Mouse (Mus musculus): ENCODE measurements at regions not wholly inside any gene's neighbourhood (a gene's known extent, or its start where the extent isn't known, plus 50 kb on each side); places are given as distances from the start of the nearest gene placed in this dataset.

DNA sequence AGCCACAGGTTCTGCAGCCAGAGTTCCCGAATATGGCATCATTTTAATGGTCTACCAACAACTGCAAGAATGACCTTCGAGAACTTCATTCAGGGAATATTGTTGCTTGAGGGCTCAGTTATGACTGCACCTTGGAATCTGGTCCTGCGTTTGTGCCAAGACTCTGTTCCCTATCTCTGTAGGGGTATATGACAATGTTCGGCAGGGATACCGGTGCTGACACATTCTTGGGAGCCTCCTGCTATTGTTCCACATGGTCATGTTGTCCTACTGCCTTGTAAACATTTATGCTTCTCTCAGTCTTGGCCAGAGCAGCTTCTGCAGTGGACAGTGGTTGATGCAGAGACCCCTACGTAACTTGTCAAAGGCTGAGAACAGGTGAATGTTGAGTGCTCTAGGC, 216.8 kb upstream of the Stt3b start:
- Histone ChIP-seq H3K4me1 (replicated peaks) (peaks cover 9% of the 10 kb centered on the region), H3K9ac (no peak overlapping the region), H3K4me2 (no peak overlapping the region), H3K4me3 (no peak overlapping the region), H3K27me3 (no peaks in the 10 kb centered on the region), H3K27ac (replicated peaks) (no peak overlapping the region), H3K9me3 (no peaks in the 10 kb centered on the region), H3K36me3 (no peaks in the 10 kb centered on the region)
- WGBS: 94% methylated on average over 6 of the region's 6 CpGs
- no peak for ATAC-seq (ENCODE audit: low FRiP score, low read depth)

DNA sequence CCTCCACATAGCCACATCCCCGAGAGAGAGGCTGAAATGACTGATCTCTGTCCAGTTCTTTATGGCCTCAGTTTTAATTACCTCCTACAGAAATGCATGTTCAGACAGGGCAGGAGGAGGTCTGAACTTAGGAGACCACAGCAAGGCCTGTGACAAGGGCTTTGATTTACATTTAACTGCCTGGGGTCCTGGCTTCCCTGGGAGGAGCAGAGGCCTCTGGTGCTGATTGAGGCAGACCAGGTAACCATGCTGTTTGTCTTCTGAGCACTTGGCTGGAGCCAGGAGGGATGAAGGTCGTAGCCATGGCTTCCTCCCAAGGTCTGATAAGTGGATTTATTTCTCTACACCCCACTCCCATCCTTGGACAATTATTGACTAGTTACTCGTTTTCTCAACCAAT, 224.0 kb upstream of the Stt3b start:
- Histone ChIP-seq H3K27me3 (no peaks in the 10 kb centered on the region), H3K4me2 (no peak overlapping the region), H3K4me1 (replicated peaks) (no peaks in the 10 kb centered on the region), H3K27ac (replicated peaks) (no peak overlapping the region), H3K9me3 (no peaks in the 10 kb centered on the region), H3K36me3 (no peaks in the 10 kb centered on the region), H3K4me3 (no peak overlapping the region), H3K9ac (no peak overlapping the region)
- 48% methylated on average over 3 of the region's 3 CpGs for WGBS
- no peak for ATAC-seq (ENCODE audit: low FRiP score, low read depth)

DNA sequence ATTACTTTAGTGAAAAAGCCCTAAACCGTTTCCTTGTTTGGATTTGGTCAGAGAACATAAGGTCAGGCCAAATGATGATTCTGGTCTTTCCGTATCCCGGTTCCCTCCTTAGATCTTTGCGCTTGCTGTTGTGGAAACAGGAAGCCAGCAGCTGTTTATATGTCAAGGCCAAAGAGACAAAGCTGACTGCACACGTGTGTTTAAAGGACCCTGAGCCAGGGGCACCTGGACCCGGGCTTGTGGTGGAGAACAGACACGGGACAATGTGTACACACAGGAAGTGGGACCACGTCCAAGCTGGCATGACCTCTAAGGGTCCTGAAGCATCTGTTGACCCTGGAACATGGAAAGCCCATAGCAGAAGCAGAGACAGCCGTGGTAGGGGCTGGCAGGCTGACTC, 233.4 kb upstream of the Stt3b start:
- no peaks in the 10 kb centered on the region for H3K36me3 ChIP-seq
- H3K4me3 ChIP-seq: no peak overlapping the region
- H3K27ac ChIP-seq (replicated peaks): no peak overlapping the region
- H3K9me3 ChIP-seq: no peaks in the 10 kb centered on the region
- no peak overlapping the region for H3K4me2 ChIP-seq
- ATAC-seq (ENCODE audit: low FRiP score, low read depth): no peak
- 79% methylated on average over 9 of the region's 9 CpGs for WGBS
- no peak overlapping the region for H3K9ac ChIP-seq
- H3K27me3 ChIP-seq: no peaks in the 10 kb centered on the region
- peaks cover 11% of the 10 kb centered on the region; the same call in 1 of the 2 replicates for H3K4me1 ChIP-seq (replicated peaks)

DNA sequence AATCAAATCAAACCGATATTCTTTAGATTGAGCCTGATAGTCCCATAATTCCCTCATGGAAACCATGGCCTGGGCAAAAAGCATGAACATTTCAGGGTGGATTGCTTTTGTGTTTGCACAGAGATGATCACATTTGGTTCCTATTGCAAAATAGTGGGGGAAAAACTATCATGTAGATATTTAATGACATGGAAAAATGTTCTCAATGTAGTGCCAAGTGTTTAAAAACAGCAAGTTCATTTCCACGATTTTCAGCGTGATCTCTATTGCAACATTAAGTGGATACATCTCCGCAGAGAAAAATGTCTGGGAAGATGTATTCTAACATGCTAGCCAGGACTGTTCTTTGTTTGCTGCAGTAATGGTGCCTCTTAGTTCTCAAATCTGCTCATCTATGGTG, 235.0 kb upstream of the Stt3b start:
- Histone ChIP-seq H3K9ac (no peak overlapping the region), H3K36me3 (no peaks in the 10 kb centered on the region), H3K4me2 (no peak overlapping the region), H3K27ac (replicated peaks) (no peak overlapping the region), H3K4me3 (no peak overlapping the region), H3K27me3 (no peaks in the 10 kb centered on the region), H3K9me3 (no peaks in the 10 kb centered on the region), H3K4me1 (replicated peaks) (peaks cover 11% of the 10 kb centered on the region; the same call in 1 of the 2 replicates)
- WGBS: 81% methylated on average over 4 of the region's 4 CpGs
- ATAC-seq (ENCODE audit: low FRiP score, low read depth): no peak

DNA sequence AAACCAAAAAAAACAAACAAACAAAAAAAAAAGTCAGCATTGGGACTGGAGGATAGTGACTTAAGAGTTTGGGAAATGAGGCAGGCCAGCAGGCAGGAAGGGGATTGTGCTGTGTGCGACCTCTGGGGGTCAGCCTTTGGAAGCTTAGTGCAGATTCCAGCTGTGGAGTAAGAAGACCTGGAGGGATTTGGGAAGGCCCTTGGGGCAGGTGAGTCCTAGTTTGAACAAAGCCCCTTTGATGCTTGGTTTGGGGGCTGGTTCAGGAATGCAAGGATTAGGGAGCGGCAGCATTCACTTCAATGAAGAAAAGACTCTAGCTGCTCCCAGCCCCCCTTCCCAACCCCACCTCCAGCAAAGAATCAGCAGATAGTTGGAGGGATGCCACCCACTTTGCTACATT, 235.6 kb upstream of the Stt3b start:
- Histone ChIP-seq H3K4me2 (no peak overlapping the region), H3K27ac (replicated peaks) (no peak overlapping the region), H3K4me1 (replicated peaks) (peaks cover 11% of the 10 kb centered on the region; the same call in 1 of the 2 replicates), H3K9ac (no peak overlapping the region), H3K36me3 (no peaks in the 10 kb centered on the region), H3K4me3 (no peak overlapping the region), H3K27me3 (no peaks in the 10 kb centered on the region), H3K9me3 (no peaks in the 10 kb centered on the region)
- WGBS: 72% methylated on average over 2 of the region's 2 CpGs
- ATAC-seq (ENCODE audit: low FRiP score, low read depth): no peak

DNA sequence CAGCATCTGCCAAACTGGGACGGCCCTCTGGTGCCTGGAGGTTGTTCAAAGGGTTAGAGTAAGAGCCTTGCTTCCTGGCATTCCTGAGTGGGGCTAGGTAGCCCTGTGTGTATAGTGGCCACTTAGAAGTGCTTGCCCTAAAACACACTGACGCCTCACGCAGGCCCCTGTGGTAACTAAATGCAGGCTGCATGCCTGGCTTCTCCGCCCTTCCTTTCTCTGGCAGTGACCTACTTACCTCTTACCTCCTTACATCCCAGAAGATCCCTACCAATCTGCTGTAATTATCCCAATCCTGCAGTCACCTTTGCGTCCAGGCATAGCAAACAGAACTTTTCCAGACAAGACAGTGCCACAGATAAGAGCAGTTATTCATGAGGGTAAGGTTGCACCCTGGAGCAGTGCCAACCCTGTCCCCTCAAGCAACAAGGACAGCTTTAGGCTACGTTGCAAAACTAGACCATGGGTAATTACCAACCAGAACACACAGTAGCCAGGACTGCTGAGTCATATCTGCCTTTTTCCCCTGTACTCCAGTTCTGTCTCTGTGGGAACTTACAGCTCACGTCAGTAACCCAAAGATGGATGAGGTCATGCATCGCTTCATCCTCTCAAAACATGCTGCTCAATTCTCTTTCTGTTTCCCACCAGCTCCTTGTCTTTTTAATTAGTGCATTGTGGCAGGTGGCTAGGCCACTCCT, 237.6 kb upstream of the Stt3b start:
- H3K4me2 ChIP-seq: no peak overlapping the region
- H3K27me3 ChIP-seq: no peaks in the 10 kb centered on the region
- H3K27ac ChIP-seq (replicated peaks): no peak overlapping the region
- H3K4me3 ChIP-seq: no peak overlapping the region
- no peaks in the 10 kb centered on the region for H3K36me3 ChIP-seq
- no peak overlapping the region for H3K9ac ChIP-seq
- WGBS: 56% methylated on average over 8 of the region's 8 CpGs
- no peaks in the 10 kb centered on the region for H3K9me3 ChIP-seq
- H3K4me1 ChIP-seq (replicated peaks): peaks cover 11% of the 10 kb centered on the region; the same call in 1 of the 2 replicates
- no peak; the same call in 1 of the 2 replicates for ATAC-seq (ENCODE audit: low FRiP score, low read depth)

DNA sequence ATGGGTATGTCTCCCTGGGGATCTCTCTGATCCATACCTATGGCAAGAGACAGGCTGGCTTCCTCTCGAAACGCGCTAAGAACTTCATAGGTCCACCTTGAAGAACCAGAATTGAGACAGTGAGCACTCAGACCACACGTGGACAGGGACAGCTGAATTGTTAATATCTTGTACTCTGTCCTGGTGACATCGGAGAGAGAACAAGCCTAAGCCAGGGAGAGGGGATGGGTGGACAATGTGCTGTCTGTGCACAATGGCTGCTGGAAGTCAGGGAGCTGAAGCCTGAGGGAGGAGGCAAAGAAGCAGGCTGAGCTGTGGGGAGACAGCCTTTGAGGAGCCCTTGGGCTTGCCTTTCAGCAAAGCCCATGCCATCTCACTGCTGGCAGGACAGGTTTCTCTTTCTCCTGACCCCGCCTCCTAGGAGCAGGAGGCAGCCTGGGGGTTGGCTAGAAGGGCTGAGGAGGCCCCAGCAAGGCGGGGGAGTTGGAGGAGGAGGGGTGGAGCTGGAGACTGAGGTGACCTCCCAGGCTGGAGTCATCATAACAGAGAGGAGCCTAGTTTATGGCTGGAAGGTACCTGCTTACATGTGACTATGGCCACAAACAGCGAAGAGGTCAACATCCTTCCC, 238.6 kb upstream of the Stt3b start:
- no peaks in the 10 kb centered on the region for H3K36me3 ChIP-seq
- WGBS: 55% methylated on average over 8 of the region's 8 CpGs
- no peak overlapping the region for H3K9ac ChIP-seq
- H3K27ac ChIP-seq (replicated peaks): no peak overlapping the region
- no peaks in the 10 kb centered on the region for H3K27me3 ChIP-seq
- H3K4me3 ChIP-seq: no peak overlapping the region
- no peaks in the 10 kb centered on the region for H3K9me3 ChIP-seq
- peaks cover 11% of the 10 kb centered on the region; the same call in 1 of the 2 replicates for H3K4me1 ChIP-seq (replicated peaks)
- no peak overlapping the region for H3K4me2 ChIP-seq
- ATAC-seq (ENCODE audit: low FRiP score, low read depth): no peak

DNA sequence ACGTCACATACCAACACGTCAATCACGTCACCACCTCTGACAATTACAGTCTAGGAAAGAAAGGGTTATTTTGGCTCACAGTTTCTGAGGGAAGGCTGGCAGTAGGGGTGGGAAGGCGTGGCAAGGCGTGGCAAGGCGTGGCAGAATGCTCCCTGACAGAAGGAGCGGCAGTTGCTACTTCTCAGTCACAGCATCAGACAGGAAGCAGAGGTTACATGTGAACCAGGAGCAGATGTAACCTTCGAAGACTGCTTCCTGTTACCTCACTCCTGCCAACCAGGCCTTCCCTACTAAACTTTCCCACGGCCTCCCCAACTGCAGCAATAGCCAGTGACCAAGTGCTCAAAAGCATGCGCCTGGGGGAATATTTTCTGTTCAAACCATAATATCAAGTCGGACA, 240.9 kb upstream of the Stt3b start:
- peaks cover 11% of the 10 kb centered on the region; the same call in 1 of the 2 replicates for H3K4me1 ChIP-seq (replicated peaks)
- no peak overlapping the region for H3K27ac ChIP-seq (replicated peaks)
- H3K9ac ChIP-seq: no peak overlapping the region
- no peak overlapping the region for H3K4me2 ChIP-seq
- no peaks in the 10 kb centered on the region for H3K36me3 ChIP-seq
- ATAC-seq (ENCODE audit: low FRiP score, low read depth): no peak
- no peaks in the 10 kb centered on the region for H3K27me3 ChIP-seq
- H3K9me3 ChIP-seq: no peaks in the 10 kb centered on the region
- 92% methylated on average over 11 of the region's 11 CpGs for WGBS
- H3K4me3 ChIP-seq: no peak overlapping the region

DNA sequence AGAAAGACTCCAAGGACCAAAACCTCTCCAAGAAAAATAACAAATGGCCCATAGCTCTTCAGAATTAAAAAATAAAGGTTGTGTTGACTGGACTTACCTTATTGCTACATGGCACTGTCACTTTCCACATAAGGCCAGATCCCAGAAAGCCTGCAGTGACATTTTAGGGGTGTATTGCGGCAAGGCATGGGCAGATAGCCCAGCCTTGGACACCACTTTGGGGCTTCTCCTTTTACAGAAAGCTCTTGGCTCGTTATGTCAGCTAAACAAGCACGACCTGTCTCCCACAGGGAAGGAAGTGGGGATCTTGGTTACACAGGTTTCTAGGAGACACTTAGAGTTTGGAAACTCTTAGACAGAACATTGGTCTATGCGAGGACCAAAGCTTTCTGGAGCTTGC, 241.3 kb upstream of the Stt3b start:
- H3K9ac ChIP-seq: no peak overlapping the region
- no peaks in the 10 kb centered on the region for H3K9me3 ChIP-seq
- peaks cover 11% of the 10 kb centered on the region; the same call in 1 of the 2 replicates for H3K4me1 ChIP-seq (replicated peaks)
- no peak overlapping the region for H3K27ac ChIP-seq (replicated peaks)
- WGBS: 79% methylated on average over 4 of the region's 4 CpGs
- no peak for ATAC-seq (ENCODE audit: low FRiP score, low read depth)
- H3K4me2 ChIP-seq: no peak overlapping the region
- no peak overlapping the region for H3K4me3 ChIP-seq
- H3K27me3 ChIP-seq: no peaks in the 10 kb centered on the region
- no peaks in the 10 kb centered on the region for H3K36me3 ChIP-seq

DNA sequence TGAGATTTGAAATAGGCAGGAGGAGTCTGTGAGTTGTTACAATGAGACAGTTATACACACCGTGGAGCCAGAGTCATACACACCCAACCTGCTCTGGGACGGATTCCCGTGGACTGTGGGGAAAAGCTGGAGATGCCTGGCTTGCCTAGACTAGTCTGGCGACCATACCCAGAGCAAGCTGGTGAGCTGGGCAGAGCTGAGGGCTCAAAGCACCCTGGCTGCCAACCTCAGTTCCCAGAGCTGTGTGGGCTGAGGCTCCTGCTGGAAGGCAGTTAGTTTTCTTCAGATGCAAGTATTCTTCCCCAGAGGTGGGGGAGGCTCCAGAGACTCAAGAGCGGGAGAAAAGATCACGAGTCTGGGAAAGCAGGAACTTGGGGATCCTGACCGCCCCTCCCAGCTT, 247.9 kb upstream of the Stt3b start:
- Histone ChIP-seq H3K4me3 (no peak overlapping the region), H3K27me3 (no peaks in the 10 kb centered on the region), H3K4me1 (replicated peaks) (peaks cover 4% of the 10 kb centered on the region; the same call in 1 of the 2 replicates), H3K4me2 (no peak overlapping the region), H3K36me3 (no peaks in the 10 kb centered on the region), H3K27ac (replicated peaks) (no peak overlapping the region), H3K9ac (no peak overlapping the region), H3K9me3 (no peaks in the 10 kb centered on the region)
- 94% methylated on average over 7 of the region's 7 CpGs for WGBS
- ATAC-seq (ENCODE audit: low FRiP score, low read depth): no peak

DNA sequence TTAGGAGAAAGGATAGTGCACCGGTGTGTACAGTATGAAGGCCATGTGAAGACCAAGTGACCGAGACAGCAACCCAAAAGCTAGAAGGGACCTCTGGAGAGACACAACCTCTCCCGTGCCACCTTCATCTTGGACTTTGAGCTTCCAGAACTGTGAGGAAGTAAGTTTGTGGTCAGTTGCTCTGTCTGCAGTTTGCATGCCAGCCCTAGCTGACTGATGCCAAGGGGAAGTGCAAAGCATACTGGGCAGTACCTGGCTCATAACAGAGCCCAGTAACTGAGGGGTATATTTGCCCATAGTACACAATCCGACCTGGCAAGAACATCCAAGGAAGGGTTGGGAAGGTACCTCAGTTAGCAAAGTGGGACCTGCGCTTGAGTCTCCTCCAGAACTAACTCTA, 249.3 kb upstream of the Stt3b start:
- Histone ChIP-seq H3K4me2 (no peak overlapping the region), H3K36me3 (no peaks in the 10 kb centered on the region), H3K4me1 (replicated peaks) (peaks cover 6% of the 10 kb centered on the region; the same call in 1 of the 2 replicates), H3K9ac (no peak overlapping the region), H3K27ac (replicated peaks) (no peak overlapping the region), H3K9me3 (no peaks in the 10 kb centered on the region), H3K4me3 (no peak overlapping the region), H3K27me3 (no peaks in the 10 kb centered on the region)
- ATAC-seq (ENCODE audit: low FRiP score, low read depth): no peak
- WGBS: 94% methylated on average over 5 of the region's 5 CpGs

DNA sequence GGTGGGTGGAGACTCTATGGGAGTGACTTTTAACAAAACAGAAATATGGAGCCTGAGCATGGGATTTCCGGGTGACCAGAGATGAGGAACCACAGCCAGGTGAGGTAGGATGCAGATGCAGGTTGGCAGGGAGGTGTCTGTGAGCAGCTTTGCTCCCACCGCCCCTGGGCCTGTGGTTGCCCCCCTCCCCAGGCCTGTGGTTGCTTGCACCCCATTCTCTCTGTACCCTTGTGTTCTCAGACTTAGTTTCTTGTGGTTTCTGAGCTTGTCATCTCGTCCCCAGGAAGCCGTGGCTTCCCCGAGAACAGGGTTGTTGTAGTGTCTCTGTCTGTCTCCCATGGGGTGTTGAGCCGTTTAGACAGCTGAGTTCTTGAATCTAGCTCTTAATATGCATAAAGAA, 251.0 kb upstream of the Stt3b start:
- WGBS: 95% methylated on average over 6 of the region's 6 CpGs
- H3K4me2 ChIP-seq: no peak overlapping the region

More for the DNA sequence above, 251.0 kb upstream of the Stt3b start:
- no peak for ATAC-seq (ENCODE audit: low FRiP score, low read depth)
- Histone ChIP-seq H3K4me1 (replicated peaks) (peaks cover 6% of the 10 kb centered on the region; the same call in 1 of the 2 replicates), H3K4me3 (no peak overlapping the region), H3K9me3 (no peaks in the 10 kb centered on the region), H3K36me3 (no peaks in the 10 kb centered on the region), H3K27ac (replicated peaks) (no peak overlapping the region), H3K9ac (no peak overlapping the region), H3K27me3 (no peaks in the 10 kb centered on the region)

Measured in hindbrain, embryonic 15.5 days (tissue).